Mouse (Mus musculus) urinary bladder, postnatal 4 days (tissue): Measurements from ENCODE around the gene Nebl.

ENCODE experiments used
- DNase-seq, 2 experiments: peaks; one replicate each; pipeline ENCODE4 v3.0.0; 2021 to 2022; ENCODE audit warnings: low spot score in 2 of 2

The Nebl gene

DNA sequence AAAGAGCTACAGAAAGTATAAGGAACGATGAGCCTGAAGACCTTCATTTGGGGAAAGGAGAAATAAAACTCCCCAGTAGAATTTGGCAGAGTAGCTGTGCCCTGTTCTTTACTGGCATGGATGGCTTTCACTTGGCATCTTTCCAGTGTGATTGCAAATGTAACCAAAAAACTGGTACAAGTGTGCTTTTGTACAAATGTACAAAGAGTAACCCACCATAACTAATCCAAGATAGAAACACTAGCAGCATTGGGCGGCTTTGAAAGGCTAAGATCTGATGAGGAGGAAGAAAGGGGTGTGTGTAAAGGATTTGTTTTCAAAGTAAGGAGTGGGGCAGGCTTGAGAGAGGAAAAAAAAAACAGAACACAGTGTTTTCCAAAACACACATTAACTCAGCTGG is 21.2 kb downstream of the Nebl start:
- DNase-seq: no peak

DNA sequence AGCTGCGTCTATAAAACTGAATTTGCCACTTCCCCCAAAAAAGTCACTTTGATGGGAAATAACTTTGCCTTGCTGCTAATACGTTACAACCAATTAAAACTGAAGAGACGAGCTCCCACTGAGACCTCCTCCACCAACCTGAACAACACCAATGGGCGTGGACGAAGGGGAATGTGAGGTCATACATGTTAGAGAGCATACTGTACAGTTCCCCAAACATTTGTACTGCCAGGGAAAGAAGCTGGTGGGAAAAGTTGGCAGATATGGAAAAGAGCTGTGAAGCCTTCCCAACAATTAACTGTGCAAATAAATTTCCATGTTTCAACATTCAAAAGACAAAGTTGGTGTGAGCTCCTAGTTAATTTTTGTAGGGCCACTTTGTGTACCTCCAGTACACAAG is 25.3 kb downstream of the Nebl start:
- no peak for DNase-seq

DNA sequence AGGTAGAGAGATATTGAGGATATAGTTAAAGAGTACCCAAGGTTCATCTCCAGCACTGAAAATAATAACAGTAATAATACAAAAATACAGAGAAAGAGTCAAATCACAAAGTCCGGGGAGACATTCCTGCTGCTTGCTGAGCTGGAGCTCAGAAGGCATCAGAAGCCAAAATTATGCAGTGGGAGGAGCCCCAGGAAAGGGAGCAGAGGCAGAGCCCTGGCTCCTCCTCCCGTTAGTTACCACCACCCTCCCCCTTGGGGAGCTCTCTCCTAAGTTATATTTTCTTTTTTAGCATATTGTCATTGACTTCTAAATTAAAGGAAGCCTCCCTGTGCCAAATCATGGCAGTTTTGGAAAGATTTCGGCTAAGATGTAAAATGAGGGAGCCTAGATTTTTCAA is 25.8 kb downstream of the Nebl start:
- no peak for DNase-seq

DNA sequence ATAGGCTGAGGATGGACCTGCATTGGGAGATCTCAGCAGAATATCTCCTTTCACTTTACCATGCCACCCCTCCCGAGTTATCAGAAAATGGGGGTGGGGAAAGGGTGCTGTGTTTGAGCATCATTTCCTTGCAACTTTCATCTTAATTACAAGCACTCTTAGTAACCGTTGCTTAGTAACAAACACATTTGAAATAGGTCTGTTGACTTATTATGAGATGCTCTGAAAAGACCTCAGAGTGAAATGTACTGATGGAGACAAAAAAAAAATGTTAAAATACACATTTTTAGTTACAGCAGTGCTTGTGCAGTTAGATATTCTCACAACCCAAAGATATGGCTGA is 28.1 kb downstream of the Nebl start:
- DNase-seq: no peak

DNA sequence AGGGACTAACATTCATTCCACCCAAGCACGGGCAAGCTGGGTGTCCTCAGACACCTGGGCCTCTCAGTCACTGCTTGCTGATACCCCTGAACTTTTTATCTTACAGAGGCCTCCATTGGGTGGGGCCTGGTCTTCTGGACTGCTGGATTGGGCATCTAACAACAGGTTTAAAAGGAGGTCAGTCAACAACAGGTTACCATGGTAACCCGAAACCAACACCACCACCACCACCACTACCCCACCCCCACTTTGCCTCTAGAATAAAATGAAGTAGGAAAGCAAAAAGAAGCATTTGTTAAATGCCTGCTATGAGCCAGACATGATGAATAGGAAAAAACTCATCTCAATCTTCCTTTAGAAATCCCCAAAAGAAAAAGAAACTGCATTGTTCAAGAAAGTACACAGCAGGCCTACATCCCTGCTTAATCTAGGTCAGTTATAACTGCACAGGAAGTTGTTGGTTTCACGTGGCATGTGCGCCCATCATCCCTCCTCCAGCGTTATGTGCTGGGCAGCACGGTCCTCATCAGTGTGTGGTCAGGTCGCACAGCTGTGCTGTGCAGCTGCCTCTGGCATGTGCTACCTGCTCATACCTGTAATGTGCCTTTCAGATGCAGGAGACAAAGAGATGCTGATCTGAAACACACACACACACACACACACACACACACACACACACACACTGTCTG is 28.6 kb downstream of the Nebl start:
- DNase-seq: no peak

DNA sequence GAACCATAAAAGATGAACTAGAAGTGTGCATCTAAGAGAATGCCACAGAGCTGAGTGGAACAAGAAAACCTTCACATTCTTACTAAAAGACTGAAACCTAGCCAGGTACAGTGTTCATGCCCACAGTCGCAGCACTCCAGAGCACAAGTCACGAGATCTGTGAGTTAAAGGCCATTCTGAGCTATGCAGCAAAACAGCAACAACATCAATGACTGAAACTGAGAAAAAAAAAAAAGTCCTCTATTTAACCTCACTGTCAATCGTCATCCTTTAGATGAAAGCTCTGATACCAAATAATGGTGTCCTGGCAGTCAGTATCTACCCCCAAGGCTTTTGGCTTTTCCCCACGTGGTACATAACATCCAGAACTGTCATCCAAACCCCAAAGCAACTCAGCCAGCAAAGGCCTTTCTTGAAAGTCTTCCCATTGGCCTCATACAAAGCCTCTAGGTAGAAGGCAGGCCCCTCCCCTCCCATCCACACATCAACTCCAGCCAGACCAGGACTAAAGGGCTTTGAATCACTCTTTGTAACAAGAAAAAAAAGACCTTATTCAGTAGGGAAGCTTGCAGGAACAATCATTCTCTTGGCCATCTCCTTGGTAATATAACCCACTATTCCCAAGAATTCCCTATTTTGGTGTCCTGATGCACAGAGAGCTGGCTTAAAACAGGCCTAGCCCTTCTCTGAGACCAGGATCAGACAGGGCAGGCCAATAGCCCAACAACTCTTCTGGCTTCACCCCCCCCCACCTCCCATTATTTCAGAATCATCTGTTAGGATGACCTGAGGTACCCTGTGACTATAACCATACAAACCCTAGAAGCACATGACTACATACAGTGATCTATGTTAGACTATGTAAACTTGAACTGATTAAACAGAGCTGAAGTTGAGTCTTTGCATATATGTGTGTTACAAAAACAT is 32.8 kb downstream of the Nebl start:
- no peak for DNase-seq

DNA sequence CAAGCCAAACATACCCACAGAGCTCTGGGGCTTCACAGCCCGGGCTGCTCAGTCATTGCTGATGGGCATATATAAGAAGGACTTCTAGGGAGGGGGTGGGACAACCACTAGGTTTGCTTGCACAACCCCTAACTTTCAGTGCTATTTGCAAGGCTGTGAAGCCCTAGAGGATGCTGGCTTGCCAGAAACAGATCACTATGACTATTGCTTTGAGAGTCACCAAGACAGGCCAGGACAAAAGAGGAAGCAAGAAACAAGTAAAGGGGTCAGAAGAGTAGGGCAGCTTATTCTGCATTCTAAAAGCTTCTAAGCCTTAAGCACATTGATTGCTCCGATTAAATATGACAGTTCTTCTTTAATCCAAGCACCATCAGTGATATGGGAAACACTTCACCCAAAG is 38.3 kb downstream of the Nebl start:
- DNase-seq: no peak

DNA sequence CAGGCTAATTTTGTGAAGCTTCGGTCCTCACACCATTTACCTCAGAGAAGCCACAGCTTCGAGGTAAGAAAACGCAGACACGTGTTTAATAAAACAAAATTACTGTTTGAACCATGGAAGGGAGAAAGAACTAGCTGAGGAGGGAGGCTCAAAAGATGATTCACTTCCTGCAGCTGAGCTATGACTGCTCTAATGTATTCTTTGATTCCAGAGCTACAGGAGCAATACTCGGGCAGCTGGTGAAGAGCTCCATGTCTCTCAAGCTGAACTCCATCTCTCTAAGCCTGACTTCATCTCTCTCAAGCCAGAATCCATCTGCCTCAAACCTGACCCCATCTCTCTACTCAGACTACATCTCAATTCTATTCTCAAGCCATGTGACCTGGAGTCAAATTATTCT is 41.0 kb downstream of the Nebl start:
- DNase-seq: no peak

DNA sequence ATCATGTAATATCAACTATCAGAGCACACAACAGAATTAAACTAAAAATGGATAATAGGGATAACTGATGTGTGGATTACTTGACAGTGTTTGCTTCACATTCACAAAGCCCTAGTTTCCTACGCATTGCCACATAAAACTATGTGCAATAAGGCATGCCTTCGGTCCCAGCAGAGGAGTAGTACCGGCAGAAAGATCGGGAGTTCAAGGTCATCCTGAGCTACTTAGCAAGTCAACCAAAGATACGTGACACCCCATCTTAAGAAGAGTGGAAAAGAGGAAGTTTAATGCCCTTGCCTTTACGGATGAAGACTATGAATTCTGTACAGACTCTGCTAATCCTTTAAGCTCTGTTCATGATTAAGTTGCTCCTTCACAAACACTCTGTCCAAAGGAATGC is 44.1 kb downstream of the Nebl start:
- no peak for DNase-seq

DNA sequence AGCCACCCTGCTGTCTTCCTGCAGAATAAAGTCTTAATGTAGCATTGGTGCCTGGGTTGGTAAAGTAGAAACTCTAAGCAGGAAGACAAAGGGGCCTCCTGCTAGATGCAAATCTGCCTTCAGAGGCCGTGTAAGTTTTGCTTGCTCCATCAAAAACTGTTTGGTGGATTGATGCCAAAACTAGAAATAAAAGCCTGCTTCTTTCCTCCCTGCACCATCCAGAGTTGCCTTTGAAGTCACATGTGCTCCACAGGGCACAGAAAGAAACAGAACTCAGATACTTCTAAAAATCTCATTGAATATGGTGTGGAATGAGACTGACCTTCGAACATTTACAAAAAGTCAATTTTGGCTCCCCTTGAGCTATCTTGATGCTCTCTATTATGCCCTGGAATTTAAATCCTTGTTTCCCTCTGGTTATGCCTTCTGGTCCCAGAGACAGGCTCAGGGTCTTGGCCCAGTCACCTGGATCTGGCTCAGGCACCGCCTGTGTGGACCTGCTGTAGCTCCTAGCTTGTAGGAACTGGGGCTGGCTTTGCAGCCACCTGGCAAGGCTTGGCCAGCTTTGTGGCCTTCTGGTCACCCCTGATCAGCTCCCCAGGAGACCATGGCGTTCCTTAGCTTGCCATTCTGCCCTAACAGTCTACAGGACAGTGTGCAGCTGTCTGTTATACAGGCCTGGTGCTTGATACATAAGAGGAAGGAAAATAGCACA is 47.8 kb downstream of the Nebl start:
- no peak for DNase-seq

DNA sequence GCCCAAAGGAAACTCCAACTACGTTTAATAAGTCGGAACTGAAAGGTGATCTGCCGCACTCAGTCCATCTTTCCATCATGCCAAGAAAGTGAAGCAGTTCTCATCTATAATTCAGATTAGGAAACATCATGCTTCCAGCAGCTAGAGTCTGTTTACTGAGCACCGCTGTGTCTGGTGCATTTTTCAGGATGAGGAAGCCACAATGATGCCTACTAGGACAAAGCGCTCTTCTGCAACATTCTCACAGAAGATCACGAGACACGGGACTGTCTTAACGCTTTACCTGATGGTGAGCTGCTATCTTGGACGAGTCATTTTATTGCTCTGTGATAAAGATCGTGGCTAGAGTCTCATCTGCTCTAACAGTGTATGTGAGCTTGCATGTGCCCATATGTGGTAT is 59.1 kb downstream of the Nebl start:
- no peak for DNase-seq

DNA sequence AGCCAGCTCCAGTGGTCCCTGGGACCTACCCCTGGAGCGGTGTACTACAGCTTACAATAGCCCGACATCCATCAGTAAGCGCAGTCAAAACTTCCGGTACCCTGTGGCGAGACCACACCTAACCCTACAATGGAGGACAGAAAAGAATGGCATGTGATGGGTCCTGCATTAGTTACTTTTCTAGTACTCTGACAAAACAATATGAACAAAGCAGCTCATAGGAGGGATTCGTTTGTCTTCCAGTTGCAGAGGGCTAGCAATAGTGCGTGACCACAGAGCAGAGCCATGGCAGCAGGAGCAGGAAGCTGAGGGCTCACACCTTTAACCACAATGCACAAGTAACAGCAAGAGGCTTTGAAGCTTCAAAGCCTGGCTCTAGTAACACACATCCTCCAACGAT is 59.7 kb downstream of the Nebl start:
- no peak for DNase-seq

DNA sequence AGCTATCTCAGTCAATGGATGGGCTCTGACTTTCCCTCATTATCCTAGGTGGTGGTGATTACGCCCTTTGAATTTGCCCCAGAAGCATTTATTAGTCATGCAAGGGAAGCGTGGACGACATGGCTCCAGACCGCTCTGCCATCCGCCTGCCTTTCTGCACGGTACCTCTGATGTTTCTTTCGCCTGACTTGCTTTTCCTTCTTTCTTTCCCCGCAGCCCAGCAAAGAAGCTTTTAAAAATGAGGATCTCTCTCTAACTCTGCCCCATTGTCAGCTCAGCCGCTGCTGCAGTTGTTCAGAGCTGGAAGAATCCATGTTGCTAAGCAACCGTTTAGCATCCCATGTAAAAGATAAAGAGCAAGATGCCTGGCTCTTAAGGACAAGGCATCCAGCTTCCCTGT is 61.3 kb downstream of the Nebl start:
- DNase-seq: no peak

DNA sequence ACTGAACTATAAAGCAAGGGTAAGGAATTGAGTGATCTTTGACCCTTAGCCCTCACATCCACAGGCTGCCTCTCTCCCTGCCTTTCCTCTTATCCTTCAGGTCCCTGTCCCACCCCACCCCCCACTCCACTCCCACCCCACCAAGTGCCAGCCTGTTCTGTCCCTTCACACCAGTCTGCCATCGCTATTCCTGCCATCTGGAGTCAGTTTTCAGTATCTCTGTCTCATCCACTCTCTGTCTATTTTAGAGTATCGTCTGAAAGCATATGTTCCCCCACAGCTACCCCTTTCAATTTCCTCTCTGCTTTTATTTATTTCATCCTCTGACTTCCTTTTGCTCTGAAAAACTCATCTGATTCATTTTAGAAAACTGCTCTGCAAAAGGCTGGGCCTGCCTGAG is 62.3 kb downstream of the Nebl start:
- no peak for DNase-seq

DNA sequence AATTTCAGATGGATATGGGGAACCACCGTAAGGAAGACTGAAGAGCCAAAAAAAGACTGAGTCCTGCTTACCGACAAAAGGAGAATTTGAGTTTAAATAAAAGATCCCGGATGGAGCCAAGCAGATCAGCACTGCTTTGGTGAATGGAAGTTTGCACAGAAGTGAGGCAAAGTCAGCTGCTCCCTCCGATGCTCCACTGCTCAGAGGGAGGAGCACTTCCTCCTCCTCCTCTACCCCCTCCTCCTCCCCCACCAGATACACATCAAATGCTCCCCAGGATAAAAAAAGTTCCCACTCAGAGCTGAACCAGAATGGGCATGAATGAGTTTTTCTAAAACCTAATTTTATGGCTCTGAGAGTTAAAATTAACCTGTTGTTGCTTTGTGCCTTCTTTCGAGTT is 73.1 kb downstream of the Nebl start:
- no peak for DNase-seq

DNA sequence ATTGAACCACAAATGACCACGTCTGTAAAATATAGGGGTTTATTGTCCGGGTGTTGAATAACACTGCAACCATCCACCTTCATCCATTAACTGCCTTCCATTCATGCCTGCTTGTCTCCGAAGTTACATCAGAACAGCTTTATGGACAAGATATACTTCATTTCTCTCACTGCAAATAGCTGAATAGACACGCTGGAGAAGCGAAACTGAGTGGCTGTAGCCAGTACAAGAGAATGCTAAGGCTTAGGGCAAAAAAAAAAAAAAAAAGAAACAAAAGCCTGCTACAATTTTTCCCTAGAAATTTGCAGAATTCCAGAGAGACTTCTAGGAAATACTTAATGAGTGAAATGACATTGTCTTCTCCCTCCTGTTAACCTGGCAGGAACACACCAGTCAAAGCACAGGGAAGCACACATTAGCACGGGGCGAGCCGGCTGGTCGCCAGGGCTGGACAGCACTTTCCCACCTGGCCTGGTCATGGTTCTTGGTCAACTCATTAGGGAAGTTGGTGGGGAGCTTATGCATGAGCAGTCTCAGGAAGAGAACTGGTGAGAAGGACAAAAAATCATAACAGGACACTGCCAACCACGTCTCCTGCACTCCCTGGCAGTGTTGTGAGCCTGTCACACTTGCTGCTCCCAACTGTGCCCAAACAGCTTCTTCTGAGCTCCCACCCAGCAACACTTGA is 81.0 kb downstream of the Nebl start:
- DNase-seq: no peak

DNA sequence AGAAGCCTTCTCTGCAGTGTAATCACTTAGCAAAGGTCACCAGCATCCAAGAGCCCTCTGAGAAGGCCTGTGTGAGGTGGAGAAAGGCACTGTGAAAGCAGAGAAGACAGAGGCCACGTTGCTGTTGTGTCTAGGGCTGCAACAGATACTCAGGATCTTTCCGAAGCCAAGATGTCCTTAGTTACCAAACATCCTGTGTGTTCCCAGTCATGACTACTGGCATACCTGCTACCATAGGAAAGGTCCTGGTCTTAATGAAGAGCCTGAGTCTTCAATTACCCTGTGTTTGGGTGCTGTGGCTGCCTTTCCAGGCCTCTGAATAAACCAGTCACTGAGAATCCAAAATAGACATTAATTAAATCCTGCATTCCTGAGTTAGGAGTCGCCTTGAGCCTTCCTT is 81.5 kb downstream of the Nebl start:
- DNase-seq: no peak

DNA sequence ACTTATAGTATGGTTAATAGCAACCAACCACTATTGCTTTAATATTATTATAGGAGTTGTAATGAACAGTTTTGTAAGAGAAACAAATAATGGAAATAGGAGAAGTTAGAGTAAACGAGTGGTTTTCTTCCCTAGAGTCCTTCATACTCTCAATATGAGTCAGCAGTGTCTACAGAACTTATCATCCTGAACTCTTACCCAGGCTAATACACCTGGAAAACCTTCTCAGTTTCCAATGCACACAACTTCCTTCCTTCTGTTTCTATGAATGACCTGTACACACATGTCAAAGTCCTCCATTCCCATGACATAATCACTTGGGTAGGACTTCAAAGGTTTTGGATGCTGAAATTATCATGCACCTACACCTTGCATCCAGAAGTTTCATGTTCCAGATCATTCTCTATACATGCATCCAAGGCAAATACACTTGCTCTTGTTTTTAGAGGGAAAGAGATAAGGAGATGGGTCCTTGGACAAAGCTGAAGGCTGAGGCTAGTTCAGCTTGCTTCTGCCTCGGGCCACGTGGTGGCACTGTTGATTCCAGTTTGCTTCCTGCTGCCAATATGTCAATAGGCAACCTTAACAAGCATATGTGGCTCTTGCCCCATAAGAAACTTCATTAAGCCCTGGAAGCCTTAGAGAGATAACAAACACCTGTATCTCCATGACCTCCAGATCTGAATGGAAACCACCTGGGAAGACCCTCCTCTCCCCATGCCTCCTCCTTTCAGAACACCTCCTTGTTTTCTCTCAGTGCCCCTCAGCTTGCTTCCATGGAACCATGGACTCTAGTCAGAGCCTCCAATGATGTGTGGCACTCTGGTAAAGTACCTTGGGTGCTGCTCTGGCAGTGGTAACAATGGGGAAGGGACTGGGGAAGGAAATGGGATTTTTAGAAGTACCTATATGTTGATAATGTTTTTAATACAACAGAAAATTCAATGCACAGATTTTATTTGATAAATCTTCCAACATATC is 86.7 kb downstream of the Nebl start:
- no peak for DNase-seq

DNA sequence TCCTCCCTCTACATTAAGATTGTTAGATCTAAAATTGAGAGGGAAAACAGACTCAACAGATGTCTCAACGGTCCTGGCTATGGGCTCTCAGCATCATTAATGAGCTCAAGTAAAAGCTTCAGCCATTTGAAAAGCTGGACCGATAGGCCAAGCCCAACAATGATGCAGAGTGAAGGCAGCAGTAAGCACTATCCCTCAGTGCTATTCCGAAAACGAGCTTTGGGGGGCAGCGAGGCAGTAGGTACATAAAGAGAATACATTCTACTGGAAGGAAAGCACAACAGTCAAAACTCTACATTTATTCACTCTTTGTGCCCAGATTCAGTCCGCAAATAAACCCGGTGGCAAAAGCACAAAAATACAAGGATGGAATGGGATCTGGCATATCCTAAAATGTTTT is 87.4 kb downstream of the Nebl start:
- DNase-seq: no peak

DNA sequence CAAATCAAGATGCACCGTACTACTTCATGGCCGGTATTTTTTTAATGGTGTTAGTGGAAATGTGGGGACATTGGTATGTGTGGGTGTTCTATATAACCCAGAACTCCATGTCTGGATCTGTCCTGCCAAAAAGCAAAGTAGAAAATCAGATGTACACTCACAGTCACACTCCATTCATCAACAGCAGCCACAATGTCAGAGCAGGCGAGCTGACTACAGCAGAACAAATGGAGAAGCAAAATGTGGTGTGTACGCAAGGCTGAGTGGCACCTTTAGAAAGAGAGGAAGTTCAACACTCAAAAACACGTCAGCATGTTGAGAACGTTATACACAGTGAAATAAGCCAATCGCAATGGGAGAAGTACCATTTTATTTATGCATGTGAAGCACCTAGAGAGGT is 88.5 kb downstream of the Nebl start:
- no peak for DNase-seq

DNA sequence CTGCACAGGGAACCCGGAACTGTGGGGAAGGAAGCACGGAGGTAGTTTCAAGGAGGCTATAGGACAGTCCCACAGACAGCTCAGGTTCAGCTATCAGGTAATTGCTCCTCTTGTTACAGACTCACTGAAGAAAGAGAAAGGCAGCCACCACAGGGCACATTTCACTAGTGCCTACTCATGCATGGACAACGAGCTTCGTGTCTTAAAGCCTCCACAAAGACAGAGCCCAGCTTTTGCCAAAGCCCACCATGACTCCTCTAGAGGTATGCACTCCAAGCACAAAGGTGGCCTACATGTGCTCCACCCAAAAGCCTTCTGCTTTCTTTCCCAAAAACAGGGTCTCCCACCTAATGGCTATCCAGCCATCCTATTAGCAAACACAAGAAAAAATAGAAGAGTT is 90.4 kb downstream of the Nebl start:
- no peak for DNase-seq
